Mouse (Mus musculus): Measurements from ENCODE around the gene Nfatc3. TPM values are rescaled to one million over a fixed set of nuclear protein-coding genes. Genes with fewer than 3 reads are reported as not detected.
A peak's percentile ranks its signal among the peaks of the same experiment; 100 is the strongest.

Gene Nfatc3
- polyA plus RNA-seq, 1 experiment from 2014 or later = 5.1 TPM

- Histone ChIP-seq H3K9me3 (replicated peaks; ENCODE audit: control insufficient read depth, low read length) (no peaks in the 10 kb centered on the region), H3K27me3 (ENCODE audit: control insufficient read depth, insufficient read depth, low read length) (no peaks in the 10 kb centered on the region), H3K27ac (replicated peaks; ENCODE audit: low read depth, low read length) (no peak overlapping the region), H3K4me3 (ENCODE audit: low read depth, low read length) (no peak overlapping the region), H3K4me1 (ENCODE audit: control insufficient read depth, insufficient read depth, low read length) (no peaks in the 10 kb centered on the region), H3K36me3 (replicated peaks; ENCODE audit: control insufficient read depth, insufficient read depth, low read depth, low read length) (no peaks in the 10 kb centered on the region), H3K9ac (replicated peaks; ENCODE audit: low read length) (no peak overlapping the region), H3K4me2 (ENCODE audit: low read depth, low read length) (no peak overlapping the region)
- WGBS = 94% methylated on average over 5 of the region's 5 CpGs
- ATAC-seq (replicated peaks; ENCODE audit: insufficient number of reproducible peaks, low FRiP score, low TSS enrichment, low read depth) (no peak), DNase-seq (ENCODE audit: low spot score) (no peak)
Observed at GRCm38 (mm10) chr8:106075863-106076174, 17.2 kb downstream of the Nfatc3 start.

- DNase-seq (ENCODE audit: low spot score) (peak; percentile 47), ATAC-seq (replicated peaks; ENCODE audit: insufficient number of reproducible peaks, low FRiP score, low TSS enrichment, low read depth) (no peak)
- WGBS = 77% methylated on average over 5 of the region's 5 CpGs
- Histone ChIP-seq H3K27me3 (ENCODE audit: control insufficient read depth, insufficient read depth, low read length) (no peaks in the 10 kb centered on the region), H3K4me3 (ENCODE audit: low read depth, low read length) (no peak overlapping the region), H3K9ac (replicated peaks; ENCODE audit: low read length) (no peak overlapping the region), H3K36me3 (replicated peaks; ENCODE audit: control insufficient read depth, insufficient read depth, low read depth, low read length) (no peaks in the 10 kb centered on the region), H3K4me1 (ENCODE audit: control insufficient read depth, insufficient read depth, low read length) (no peaks in the 10 kb centered on the region), H3K4me2 (ENCODE audit: low read depth, low read length) (no peak overlapping the region), H3K9me3 (replicated peaks; ENCODE audit: control insufficient read depth, low read length) (no peaks in the 10 kb centered on the region), H3K27ac (replicated peaks; ENCODE audit: low read depth, low read length) (no peak overlapping the region)
Observed at GRCm38 (mm10) chr8:106076612-106077011, 18.0 kb downstream of the Nfatc3 start.

DNA sequence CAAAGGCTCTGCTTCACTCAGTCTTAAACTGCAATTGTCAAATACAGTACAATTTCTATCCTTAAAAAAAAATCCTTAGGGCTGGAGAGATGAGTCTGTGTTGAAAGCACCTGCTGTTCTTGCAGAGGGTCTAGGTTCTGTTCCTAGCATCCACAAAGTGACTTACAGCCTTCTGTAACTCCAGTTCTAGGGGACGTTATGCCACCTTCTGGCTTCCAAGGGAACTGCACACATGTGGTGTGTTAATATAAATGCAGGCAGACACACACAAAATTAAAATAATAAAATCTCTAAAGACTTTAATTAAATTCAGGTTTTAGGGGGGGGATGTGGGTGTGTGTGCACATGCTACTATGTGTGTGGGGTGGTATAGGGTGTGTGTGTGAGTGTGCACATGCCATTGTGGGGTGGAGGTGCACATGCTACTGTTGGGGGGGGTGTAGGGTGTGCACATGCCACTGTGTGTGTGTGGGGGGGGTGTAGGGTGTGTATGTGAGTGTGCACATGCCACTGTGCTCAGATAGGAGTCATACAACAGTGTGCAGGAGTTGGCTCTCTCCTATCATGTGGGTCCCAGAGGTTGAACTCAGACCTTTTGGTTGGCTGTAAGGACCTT is 18.9 kb downstream of the Nfatc3 start:
- Histone ChIP-seq H3K27me3 (ENCODE audit: control insufficient read depth, insufficient read depth, low read length) (no peaks in the 10 kb centered on the region), H3K27ac (replicated peaks; ENCODE audit: low read depth, low read length) (no peak overlapping the region), H3K4me2 (ENCODE audit: low read depth, low read length) (no peak overlapping the region), H3K9ac (replicated peaks; ENCODE audit: low read length) (no peak overlapping the region), H3K4me3 (ENCODE audit: low read depth, low read length) (no peak overlapping the region), H3K4me1 (ENCODE audit: control insufficient read depth, insufficient read depth, low read length) (no peaks in the 10 kb centered on the region), H3K36me3 (replicated peaks; ENCODE audit: control insufficient read depth, insufficient read depth, low read depth, low read length) (no peaks in the 10 kb centered on the region), H3K9me3 (replicated peaks; ENCODE audit: control insufficient read depth, low read length) (no peaks in the 10 kb centered on the region)
- no peak for DNase-seq (ENCODE audit: low spot score)
- no peak for ATAC-seq (replicated peaks; ENCODE audit: insufficient number of reproducible peaks, low FRiP score, low TSS enrichment, low read depth)
- WGBS = 97% methylated on average over 1 of the region's 1 CpGs

- DNase-seq (ENCODE audit: low spot score) = no peak
- no peak overlapping the region for H3K27ac ChIP-seq (replicated peaks; ENCODE audit: low read depth, low read length)
- H3K9ac ChIP-seq (replicated peaks; ENCODE audit: low read length) = no peak overlapping the region
- WGBS = 93% methylated on average over 4 of the region's 4 CpGs
- no peaks in the 10 kb centered on the region for H3K4me1 ChIP-seq (ENCODE audit: control insufficient read depth, insufficient read depth, low read length)
- H3K36me3 ChIP-seq (replicated peaks; ENCODE audit: control insufficient read depth, insufficient read depth, low read depth, low read length) = no peaks in the 10 kb centered on the region
- no peaks in the 10 kb centered on the region for H3K9me3 ChIP-seq (replicated peaks; ENCODE audit: control insufficient read depth, low read length)
- H3K4me3 ChIP-seq (ENCODE audit: low read depth, low read length) = no peak overlapping the region
- ATAC-seq (replicated peaks; ENCODE audit: insufficient number of reproducible peaks, low FRiP score, low TSS enrichment, low read depth) = no peak
- no peak overlapping the region for H3K4me2 ChIP-seq (ENCODE audit: low read depth, low read length)
- H3K27me3 ChIP-seq (ENCODE audit: control insufficient read depth, insufficient read depth, low read length) = no peaks in the 10 kb centered on the region
Observed at GRCm38 (mm10) chr8:106102321-106102720, 43.7 kb downstream of the Nfatc3 start.

DNA sequence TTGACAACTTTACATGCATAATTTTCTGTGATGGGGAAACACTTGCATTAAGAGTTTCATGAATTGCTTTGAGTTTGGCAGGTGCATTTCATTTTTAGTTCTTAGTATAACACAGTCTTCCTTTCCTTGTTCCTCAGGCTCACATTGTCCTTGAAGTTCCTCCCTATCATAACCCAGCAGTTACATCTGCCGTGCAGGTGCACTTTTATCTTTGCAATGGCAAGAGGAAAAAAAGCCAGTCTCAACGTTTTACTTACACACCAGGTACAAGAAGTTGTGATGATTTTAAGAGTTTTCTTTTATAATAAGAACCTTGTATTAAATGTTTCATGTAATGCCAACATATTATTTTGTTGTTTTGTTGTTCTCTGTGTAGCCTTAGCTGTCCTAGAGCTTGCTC is 45.2 kb downstream of the Nfatc3 start:
- Histone ChIP-seq H3K27ac (replicated peaks; ENCODE audit: low read depth, low read length) (no peak overlapping the region), H3K9me3 (replicated peaks; ENCODE audit: control insufficient read depth, low read length) (no peaks in the 10 kb centered on the region), H3K4me3 (ENCODE audit: low read depth, low read length) (no peak overlapping the region), H3K4me2 (ENCODE audit: low read depth, low read length) (no peak overlapping the region), H3K27me3 (ENCODE audit: control insufficient read depth, insufficient read depth, low read length) (no peaks in the 10 kb centered on the region), H3K9ac (replicated peaks; ENCODE audit: low read length) (no peak overlapping the region), H3K36me3 (replicated peaks; ENCODE audit: control insufficient read depth, insufficient read depth, low read depth, low read length) (peaks cover 6% of the 10 kb centered on the region; the same call in 1 of the 2 replicates), H3K4me1 (ENCODE audit: control insufficient read depth, insufficient read depth, low read length) (no peaks in the 10 kb centered on the region)
- DNase-seq (ENCODE audit: low spot score) = no peak
- WGBS = 91% methylated on average over 2 of the region's 2 CpGs
- ATAC-seq (replicated peaks; ENCODE audit: insufficient number of reproducible peaks, low FRiP score, low TSS enrichment, low read depth) = no peak

DNA sequence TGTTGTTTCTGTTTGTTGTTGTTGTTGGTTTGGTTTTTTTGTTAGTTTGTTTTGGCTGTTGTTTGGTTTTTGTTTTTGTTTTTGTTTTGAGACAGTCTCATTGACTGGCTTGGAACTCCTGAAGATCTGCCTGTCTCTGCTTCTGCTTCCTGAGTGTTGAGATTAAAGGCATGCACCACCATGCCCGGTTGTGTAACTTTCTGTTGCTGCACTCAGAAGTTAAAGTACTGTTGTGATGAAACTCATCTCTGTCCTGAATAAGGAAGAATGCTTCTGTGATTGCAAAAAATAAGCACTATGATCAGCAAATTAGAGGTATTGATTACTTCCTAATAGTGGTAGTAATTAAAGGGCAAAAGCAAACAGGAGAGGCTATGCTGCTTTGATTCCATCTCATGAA is 47.6 kb downstream of the Nfatc3 start:
- H3K9me3 ChIP-seq (replicated peaks; ENCODE audit: control insufficient read depth, low read length) = no peaks in the 10 kb centered on the region
- no peak for DNase-seq (ENCODE audit: low spot score)
- H3K36me3 ChIP-seq (replicated peaks; ENCODE audit: control insufficient read depth, insufficient read depth, low read depth, low read length) = peaks cover 6% of the 10 kb centered on the region; the same call in 1 of the 2 replicates
- 87% methylated on average over 1 of the region's 1 CpGs for WGBS
- H3K27me3 ChIP-seq (ENCODE audit: control insufficient read depth, insufficient read depth, low read length) = no peaks in the 10 kb centered on the region
- no peak overlapping the region for H3K27ac ChIP-seq (replicated peaks; ENCODE audit: low read depth, low read length)
- no peak for ATAC-seq (replicated peaks; ENCODE audit: insufficient number of reproducible peaks, low FRiP score, low TSS enrichment, low read depth)
- H3K4me2 ChIP-seq (ENCODE audit: low read depth, low read length) = no peak overlapping the region
- H3K4me1 ChIP-seq (ENCODE audit: control insufficient read depth, insufficient read depth, low read length) = no peaks in the 10 kb centered on the region
- no peak overlapping the region for H3K9ac ChIP-seq (replicated peaks; ENCODE audit: low read length)
- H3K4me3 ChIP-seq (ENCODE audit: low read depth, low read length) = no peak overlapping the region

- Histone ChIP-seq H3K36me3 (replicated peaks; ENCODE audit: control insufficient read depth, insufficient read depth, low read depth, low read length) (peaks cover 6% of the 10 kb centered on the region; the same call in 1 of the 2 replicates), H3K27me3 (ENCODE audit: control insufficient read depth, insufficient read depth, low read length) (no peaks in the 10 kb centered on the region), H3K4me1 (ENCODE audit: control insufficient read depth, insufficient read depth, low read length) (no peaks in the 10 kb centered on the region), H3K9ac (replicated peaks; ENCODE audit: low read length) (no peak overlapping the region), H3K27ac (replicated peaks; ENCODE audit: low read depth, low read length) (no peak overlapping the region), H3K4me3 (ENCODE audit: low read depth, low read length) (no peak overlapping the region), H3K9me3 (replicated peaks; ENCODE audit: control insufficient read depth, low read length) (no peaks in the 10 kb centered on the region), H3K4me2 (ENCODE audit: low read depth, low read length) (no peak overlapping the region)
- ATAC-seq (replicated peaks; ENCODE audit: insufficient number of reproducible peaks, low FRiP score, low TSS enrichment, low read depth) (no peak), DNase-seq (ENCODE audit: low spot score) (no peak)
- 100% methylated on average over 4 of the region's 4 CpGs for WGBS
Observed at GRCm38 (mm10) chr8:106108080-106108479, 49.4 kb downstream of the Nfatc3 start.

- 89% methylated on average over 3 of the region's 3 CpGs for WGBS
- Histone ChIP-seq H3K9me3 (replicated peaks; ENCODE audit: control insufficient read depth, low read length) (no peaks in the 10 kb centered on the region), H3K4me2 (ENCODE audit: low read depth, low read length) (no peak overlapping the region), H3K27ac (replicated peaks; ENCODE audit: low read depth, low read length) (no peak overlapping the region), H3K9ac (replicated peaks; ENCODE audit: low read length) (no peak overlapping the region), H3K4me3 (ENCODE audit: low read depth, low read length) (no peak overlapping the region), H3K36me3 (replicated peaks; ENCODE audit: control insufficient read depth, insufficient read depth, low read depth, low read length) (peaks cover 6% of the 10 kb centered on the region; the same call in 1 of the 2 replicates), H3K4me1 (ENCODE audit: control insufficient read depth, insufficient read depth, low read length) (no peaks in the 10 kb centered on the region), H3K27me3 (ENCODE audit: control insufficient read depth, insufficient read depth, low read length) (no peaks in the 10 kb centered on the region)
- DNase-seq (ENCODE audit: low spot score) (no peak), ATAC-seq (replicated peaks; ENCODE audit: insufficient number of reproducible peaks, low FRiP score, low TSS enrichment, low read depth) (no peak)
Observed at GRCm38 (mm10) chr8:106108729-106109128, 50.1 kb downstream of the Nfatc3 start.

Measured in embryonic facial prominence, embryonic 11.5 days (tissue).